Mouse (Mus musculus) MEL (cell line): Measurements from ENCODE around the gene Dsn1. TPM values are rescaled to one million over a fixed set of nuclear protein-coding genes. Genes with fewer than 3 reads are reported as not detected.

Experiments
- DNase-seq: peaks from one replicate; pipeline ENCODE4 v3.0.0; 2011; ENCODE audit warnings: low read depth, low spot score
- H3K27ac ChIP-seq: 2 replicates; pipeline ENCODE4 v1.5.1; 2012; ENCODE audit warnings: low read depth, mild to moderate bottlenecking, control low read depth, low read length, moderate library complexity; ENCODE audit not compliant: control insufficient read depth
- H3K27me3 ChIP-seq, 2 experiments: fragments of 150-350 bp in 1 of 2; sonication (generic) in 1 of 2; 2 replicates each; pipeline ENCODE4 v1.6.1; 2012; ENCODE audit warnings: low read length in 2 of 2, mild to moderate bottlenecking in 2 of 2, improper control_type of control experiment in 1 of 2, moderate library complexity in 1 of 2; ENCODE audit not compliant: insufficient read depth in 2 of 2, control insufficient read depth in 1 of 2
- H3K36me3 ChIP-seq, 2 experiments: 2 replicates each; pipeline ENCODE4 v1.6.1; 2012 to 2014; ENCODE audit warnings: low read length in 2 of 2, improper control_type of control experiment in 1 of 2, inconsistent platforms in 1 of 2, mild to moderate bottlenecking in 1 of 2; ENCODE audit not compliant: insufficient read depth in 2 of 2, control insufficient read depth in 1 of 2
- H3K4me1 ChIP-seq, 2 experiments: fragments of 150-350 bp in 1 of 2; sonication (generic) in 1 of 2; 2 replicates each; pipeline ENCODE4 v1.6.1; 2012; ENCODE audit warnings: low read length in 2 of 2, improper control_type of control experiment in 1 of 2, mild to moderate bottlenecking in 1 of 2; ENCODE audit not compliant: insufficient read depth in 2 of 2, control insufficient read depth in 1 of 2
- H3K4me3 ChIP-seq, 2 experiments: fragments of 150-350 bp in 1 of 2; sonication (generic) in 1 of 2; 2 replicates each; pipeline ENCODE4 v1.5.1; 2012; ENCODE audit warnings: low read depth in 2 of 2, low read length in 2 of 2, mild to moderate bottlenecking in 2 of 2, moderate library complexity in 2 of 2, control low read depth in 1 of 2, improper control_type of control experiment in 1 of 2; ENCODE audit not compliant: control insufficient read depth in 1 of 2, insufficient read depth in 1 of 2
- H3K79me2 ChIP-seq: 2 replicates; pipeline ENCODE4 v1.6.1; 2012; ENCODE audit warnings: mild to moderate bottlenecking, low read length, moderate library complexity; ENCODE audit not compliant: control insufficient read depth, poor library complexity, insufficient read depth
- H3K9ac ChIP-seq: 2 replicates; pipeline ENCODE4 v1.6.1; 2012; ENCODE audit warnings: low read depth, mild to moderate bottlenecking, control low read depth, low read length, moderate library complexity; ENCODE audit not compliant: control insufficient read depth, poor library complexity, severe bottlenecking
- H3K9me3 ChIP-seq: fragments of 150-350 bp; sonication (generic); replicated peaks from 2 replicates; pipeline ENCODE4 v1.6.1; 2012; ENCODE audit warnings: mild to moderate bottlenecking, low read length, improper control_type of control experiment, moderate library complexity; ENCODE audit not compliant: insufficient read depth
- CHD1 ChIP-seq: IDR thresholded peaks from 2 replicates; pipeline ENCODE4 v1.6.1; 2012; ENCODE audit warnings: low read depth, mild to moderate bottlenecking, inconsistent platforms, low read length, improper control_type of control experiment
- CHD2 ChIP-seq: IDR thresholded peaks from 2 replicates; pipeline ENCODE4 v1.6.1; 2011; ENCODE audit warnings: low read length, improper control_type of control experiment
- CTCF ChIP-seq, 3 experiments: IDR thresholded peaks in 2 of 3; conservative IDR thresholded peaks in 1 of 3; 2 replicates each; pipeline ENCODE4 v1.5.1; 2011 to 2012; ENCODE audit warnings: low read length in 3 of 3, low read depth in 2 of 3, mild to moderate bottlenecking in 2 of 3, improper control_type of control experiment in 1 of 3, inconsistent platforms in 1 of 3, mixed read lengths in 1 of 3, moderate library complexity in 1 of 3; ENCODE audit not compliant: control insufficient read depth in 1 of 3, insufficient read depth in 1 of 3, poor library complexity in 1 of 3, severe bottlenecking in 1 of 3
- E2F4 ChIP-seq: IDR thresholded peaks from 2 replicates; pipeline ENCODE4 v1.6.1; 2011; ENCODE audit warnings: low read depth, low read length, improper control_type of control experiment, borderline replicate concordance
- EP300 ChIP-seq, 2 experiments: IDR thresholded peaks; 2 replicates each; pipeline ENCODE4 v1.6.1; 2011; ENCODE audit warnings: improper control_type of control experiment in 2 of 2, low read length in 2 of 2, low read depth in 1 of 2, mild to moderate bottlenecking in 1 of 2
- ETS1 ChIP-seq: IDR thresholded peaks from 2 replicates; pipeline ENCODE4 v1.6.1; 2012; ENCODE audit warnings: low read depth, mild to moderate bottlenecking, inconsistent platforms, low read length, improper control_type of control experiment, moderate library complexity
- GABPA ChIP-seq: IDR thresholded peaks from 2 replicates; pipeline ENCODE4 v1.6.1; 2012; ENCODE audit warnings: low read depth, mild to moderate bottlenecking, inconsistent platforms, low read length, improper control_type of control experiment, moderate library complexity
- GATA1 ChIP-seq: IDR thresholded peaks from 2 replicates; pipeline ENCODE4 v1.6.1; 2011; ENCODE audit warnings: low read depth, low read length, improper control_type of control experiment
- HCFC1 ChIP-seq: IDR thresholded peaks from 2 replicates; pipeline ENCODE4 v1.6.1; 2012; ENCODE audit warnings: low read depth, mild to moderate bottlenecking, inconsistent platforms, low read length, improper control_type of control experiment, moderate library complexity
- JUND ChIP-seq: IDR thresholded peaks from 2 replicates; pipeline ENCODE4 v1.6.1; 2011; ENCODE audit warnings: low read depth, mild to moderate bottlenecking, improper control_type of control experiment, low read length
- KAT2A ChIP-seq: conservative IDR thresholded peaks from 2 replicates; pipeline ENCODE4 v1.6.1; 2012; ENCODE audit warnings: low read depth, low read length, improper control_type of control experiment, inconsistent platforms
- MAFK ChIP-seq: IDR thresholded peaks from 2 replicates; pipeline ENCODE4 v1.6.1; 2011; ENCODE audit warnings: low read depth, mild to moderate bottlenecking, low read length, improper control_type of control experiment, borderline replicate concordance
- MAZ ChIP-seq: IDR thresholded peaks from 2 replicates; pipeline ENCODE4 v1.6.1; 2012; ENCODE audit warnings: low read depth, mild to moderate bottlenecking, inconsistent platforms, low read length, improper control_type of control experiment
- MXI1 ChIP-seq: IDR thresholded peaks from 2 replicates; pipeline ENCODE4 v1.6.1; 2011; ENCODE audit warnings: mild to moderate bottlenecking, low read depth, low read length, improper control_type of control experiment
- MYB ChIP-seq: IDR thresholded peaks from 2 replicates; pipeline ENCODE4 v1.6.1; 2011; ENCODE audit warnings: mild to moderate bottlenecking, low read depth, low read length, improper control_type of control experiment
- MYC ChIP-seq: IDR thresholded peaks from 2 replicates; pipeline ENCODE4 v1.6.1; 2011; ENCODE audit warnings: low read depth, mild to moderate bottlenecking, low read length, improper control_type of control experiment, moderate library complexity
- NRF1 ChIP-seq: IDR thresholded peaks from 2 replicates; pipeline ENCODE4 v1.6.1; 2014; ENCODE audit warnings: low read depth, mild to moderate bottlenecking, inconsistent platforms, low read length, improper control_type of control experiment, moderate library complexity; ENCODE audit not compliant: poor library complexity, insufficient read depth, severe bottlenecking
- POLR2A ChIP-seq, 2 experiments: IDR thresholded peaks; 2 replicates each; pipeline ENCODE4 v1.6.1; 2011 to 2012; ENCODE audit warnings: low read length in 2 of 2, mild to moderate bottlenecking in 2 of 2, control low read depth in 1 of 2, improper control_type of control experiment in 1 of 2, low read depth in 1 of 2, moderate library complexity in 1 of 2; ENCODE audit not compliant: control insufficient read depth in 1 of 2, insufficient read depth in 1 of 2, poor library complexity in 1 of 2
- POLR2AphosphoS2 ChIP-seq: IDR thresholded peaks from 2 replicates; pipeline ENCODE4 v1.6.1; 2011; ENCODE audit warnings: low read length, improper control_type of control experiment
- RAD21 ChIP-seq: IDR thresholded peaks from 2 replicates; pipeline ENCODE4 v1.6.1; 2011; ENCODE audit warnings: mild to moderate bottlenecking, low read depth, low read length, improper control_type of control experiment
- SMC3 ChIP-seq: IDR thresholded peaks from 2 replicates; pipeline ENCODE4 v1.6.1; 2011; ENCODE audit warnings: low read depth, low read length, improper control_type of control experiment
- TBP ChIP-seq: IDR thresholded peaks from 2 replicates; pipeline ENCODE4 v1.8.0; 2011; ENCODE audit warnings: low read depth, low read length, improper control_type of control experiment
- TCF12 ChIP-seq: IDR thresholded peaks from 2 replicates; pipeline ENCODE4 v1.6.1; 2014; ENCODE audit warnings: low read depth, mild to moderate bottlenecking, inconsistent platforms, low read length, improper control_type of control experiment, moderate library complexity
- UBTF ChIP-seq: IDR thresholded peaks from 2 replicates; pipeline ENCODE4 v1.6.1; 2012; ENCODE audit warnings: low read depth, mild to moderate bottlenecking, inconsistent platforms, low read length, improper control_type of control experiment, moderate library complexity, borderline replicate concordance; ENCODE audit not compliant: insufficient read depth
- USF2 ChIP-seq, 2 experiments: IDR thresholded peaks; 2 replicates each; pipeline ENCODE4 v1.6.1; 2011 to 2012; ENCODE audit warnings: improper control_type of control experiment in 2 of 2, low read length in 2 of 2, borderline replicate concordance in 1 of 2, inconsistent platforms in 1 of 2, low read depth in 1 of 2, mild to moderate bottlenecking in 1 of 2; ENCODE audit not compliant: insufficient read depth in 1 of 2
- polyA plus RNA-seq, 2 experiments: library from polyadenylated mRNA; stranded (reverse) in 1 of 2; unstranded in 1 of 2; fragments of >175 nt in 1 of 2; fragments of >200 nt in 1 of 2; gene quantifications; 2 replicates each; pipeline versions ENCODE4 v1.2.1 to v1.2.4; 2012; ENCODE audit warnings: low replicate concordance in 2 of 2, low read depth in 1 of 2; ENCODE audit not compliant: insufficient read length in 2 of 2, insufficient read depth in 1 of 2, missing spikeins in 1 of 2
- total RNA-seq: library from RNA; depleted of rRNA; stranded (reverse); fragments of 300-350 nt; gene quantifications from 2 replicates; pipeline ENCODE4 v1.2.3, GENCODE M21; 2012

Gene Dsn1
- total and polyA plus RNA-seq, 3 experiments: 29.3 to 33.2 TPM; not detected in 1

GRCm38 (mm10) chr2:157006511-157007233 lies at the start of gene Dsn1 (continued):
- TF ChIP-seq CTCF (IDR thresholded peaks at IDR 0.05 in 2 of 3, conservative IDR thresholded peaks at IDR 0.05 in 1 of 3; ENCODE audit: control insufficient read depth in 1 of 3, insufficient read depth in 1 of 3, low read depth in 2 of 3, low read length in 3 of 3, poor library complexity in 1 of 3, severe bottlenecking in 1 of 3) (no peak), CHD1 (no peak), EP300 (IDR thresholded peaks at IDR 0.05; ENCODE audit: low read depth in 1 of 2, low read length in 2 of 2) (no peak), HCFC1 (peak; percentile 64)

DNA sequence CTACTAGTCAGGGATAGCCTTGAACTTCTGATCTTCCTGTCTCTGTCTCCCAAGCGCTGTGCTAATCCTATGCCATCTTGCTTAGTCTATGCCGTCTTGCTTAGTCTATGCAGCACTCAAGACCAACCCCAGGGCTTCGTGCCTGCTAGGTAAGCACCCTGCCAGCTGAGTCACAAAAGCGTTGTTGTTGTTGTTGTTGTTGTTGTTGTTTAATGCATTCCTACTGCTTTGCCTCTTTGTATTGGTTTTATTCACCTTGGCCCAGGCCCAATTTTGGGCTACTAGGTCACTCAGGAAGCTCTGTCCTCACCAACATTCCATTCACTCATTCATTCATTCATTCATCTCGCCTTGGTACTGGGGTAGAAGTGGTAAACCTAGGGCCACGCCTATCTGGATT lies 48.8 kb upstream of the Dsn1 start:
- Histone ChIP-seq H3K4me3 (no peak overlapping the region), H3K27ac (no peak overlapping the region), H3K4me1 (no peaks in the 10 kb centered on the region), H3K27me3 (peaks cover 0 to 4% of the 10 kb centered on the region in 2 experiments; a peak in 2 of 4 replicates), H3K9ac (no peak overlapping the region), H3K79me2 (no peaks in the 10 kb centered on the region), H3K9me3 (no peaks in the 10 kb centered on the region), H3K36me3 (no peaks in the 10 kb centered on the region)
- TF ChIP-seq MYC (no peak), NRF1 (no peak), CHD2 (no peak), EP300 (IDR thresholded peaks at IDR 0.05; ENCODE audit: low read depth in 1 of 2, low read length in 2 of 2) (no peak), MAZ (no peak), TBP (no peak), RAD21 (no peak), SMC3 (no peak), GATA1 (no peak), JUND (no peak)
- no peak for DNase-seq

DNA sequence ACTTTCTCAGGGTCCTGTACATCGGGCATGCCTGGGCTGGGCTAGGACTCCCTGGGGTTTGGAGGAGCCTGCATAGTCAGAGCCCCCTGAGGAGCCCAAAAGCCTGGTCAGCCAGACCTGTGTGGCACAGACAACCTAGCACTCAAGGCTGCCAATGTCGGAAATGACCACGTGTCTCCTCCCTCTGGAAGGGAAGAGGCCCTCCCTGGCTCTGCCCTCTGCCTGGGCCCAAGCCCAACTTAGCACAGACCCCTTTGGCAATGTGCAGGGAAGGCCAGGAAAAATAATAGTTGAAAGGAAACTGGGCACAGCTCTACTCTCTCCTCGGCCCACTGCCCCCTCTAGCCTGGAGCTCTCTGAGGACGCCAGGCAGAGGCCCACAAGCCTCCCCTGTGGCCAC lies 47.9 kb upstream of the Dsn1 start:
- TF ChIP-seq POLR2AphosphoS2 (no peak), SMC3 (no peak), TBP (no peak), E2F4 (no peak), USF2 (IDR thresholded peaks at IDR 0.05; ENCODE audit: borderline replicate concordance in 1 of 2, insufficient read depth in 1 of 2, low read depth in 1 of 2, low read length in 2 of 2) (no peak), HCFC1 (no peak), GATA1 (no peak), CHD1 (no peak), UBTF (no peak), POLR2A (IDR thresholded peaks at IDR 0.05; ENCODE audit: control insufficient read depth in 1 of 2, insufficient read depth in 1 of 2, low read depth in 1 of 2, low read length in 2 of 2, poor library complexity in 1 of 2) (no peak), MAFK (no peak), MYB (no peak), ETS1 (no peak), TCF12 (no peak), MYC (no peak), MXI1 (no peak), KAT2A (no peak), MAZ (no peak), EP300 (IDR thresholded peaks at IDR 0.05; ENCODE audit: low read depth in 1 of 2, low read length in 2 of 2) (no peak), GABPA (no peak)
- TF ChIP-seq, all 39 proteins: peak for 0
- DNase-seq: no peak
- Histone ChIP-seq H3K36me3 (no peaks in the 10 kb centered on the region), H3K9me3 (no peaks in the 10 kb centered on the region), H3K27me3 (peaks cover 0 to 4% of the 10 kb centered on the region in 2 experiments; a peak in 2 of 4 replicates), H3K79me2 (no peaks in the 10 kb centered on the region), H3K4me3 (no peak overlapping the region), H3K27ac (no peak overlapping the region), H3K4me1 (no peaks in the 10 kb centered on the region), H3K9ac (no peak overlapping the region)
